Mouse (Mus musculus): ENCODE results near the gene Wfikkn1.

Wfikkn1 gene

DNA sequence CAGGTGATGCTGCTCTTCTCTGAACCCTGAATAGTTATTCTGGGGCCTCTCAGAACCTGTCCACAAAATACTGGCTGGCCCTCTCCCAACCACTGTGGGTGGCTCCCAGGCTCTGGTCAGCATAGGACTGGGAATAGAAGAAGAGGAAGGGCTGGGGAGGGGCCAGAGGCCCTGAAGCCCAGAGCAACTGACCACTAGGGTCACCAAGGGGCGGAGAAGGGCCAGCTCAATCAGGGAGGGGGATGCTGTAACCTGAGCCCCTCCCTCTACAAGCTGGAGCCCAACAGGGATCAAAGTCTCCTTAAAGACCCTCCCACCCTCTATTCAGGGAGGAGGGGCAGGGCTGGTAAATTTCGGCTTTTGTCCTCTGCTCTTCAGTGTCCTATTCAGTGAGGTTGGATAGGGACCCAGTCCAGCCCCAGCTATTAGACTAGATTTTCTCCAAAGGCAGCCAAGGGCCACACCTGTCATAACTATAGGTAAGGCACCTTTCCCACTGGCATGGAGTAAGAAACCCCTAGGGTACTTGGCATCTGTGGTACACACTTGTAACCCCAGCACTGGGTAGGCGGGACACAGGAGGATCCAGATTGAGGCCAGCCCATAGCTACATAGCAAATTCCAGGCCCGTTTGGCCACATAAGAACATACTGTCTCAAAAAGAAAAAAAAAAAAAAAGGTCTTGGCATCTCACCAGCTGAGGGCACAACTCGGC, at the start of gene Wfikkn1:
Wfikkn1 (minus strand) TSS at position 663 of the 715 bp plus-strand sequence.
- no peak for DNase-seq

DNA sequence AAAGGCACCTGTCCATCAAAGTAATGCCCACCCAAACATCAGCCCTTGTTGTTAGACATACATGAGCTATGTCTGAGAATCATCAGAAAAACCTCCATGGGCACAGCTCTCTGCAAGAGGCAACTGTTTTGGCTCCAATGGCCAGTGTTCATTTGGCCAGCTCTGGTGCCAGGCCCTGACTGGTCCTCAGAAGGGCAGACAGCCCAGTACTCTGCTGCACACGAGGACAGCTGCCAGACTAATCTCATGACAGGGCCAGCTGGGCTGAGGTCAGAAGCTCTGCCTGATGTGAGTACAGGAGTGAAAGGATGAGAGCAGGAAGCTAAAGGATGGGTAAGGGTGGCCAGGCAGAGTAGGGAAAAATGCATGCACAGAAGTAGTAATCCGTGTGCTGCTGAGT, 44.7 kb upstream of the Wfikkn1 start:
- no peak for DNase-seq

DNA sequence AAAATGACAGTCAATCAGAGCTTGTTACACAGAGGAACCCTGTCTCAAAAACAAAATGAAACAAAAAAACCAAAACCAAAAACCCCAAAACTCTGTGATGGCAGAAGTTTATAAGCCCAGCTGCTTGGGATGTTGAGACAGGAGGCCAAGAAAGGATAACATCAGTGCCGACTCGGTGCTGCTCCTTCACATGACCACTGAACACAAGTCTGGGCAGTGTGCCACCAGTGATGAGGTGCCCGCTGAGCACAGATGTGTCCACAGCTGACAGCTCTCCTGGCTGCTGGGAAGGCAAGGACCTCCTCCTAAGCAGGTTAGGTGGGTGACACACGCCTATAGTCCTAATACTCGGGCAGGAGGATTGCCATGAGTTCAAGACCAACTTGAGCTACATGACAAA, 41.5 kb upstream of the Wfikkn1 start:
- DNase-seq, result peak; percentile 43

DNA sequence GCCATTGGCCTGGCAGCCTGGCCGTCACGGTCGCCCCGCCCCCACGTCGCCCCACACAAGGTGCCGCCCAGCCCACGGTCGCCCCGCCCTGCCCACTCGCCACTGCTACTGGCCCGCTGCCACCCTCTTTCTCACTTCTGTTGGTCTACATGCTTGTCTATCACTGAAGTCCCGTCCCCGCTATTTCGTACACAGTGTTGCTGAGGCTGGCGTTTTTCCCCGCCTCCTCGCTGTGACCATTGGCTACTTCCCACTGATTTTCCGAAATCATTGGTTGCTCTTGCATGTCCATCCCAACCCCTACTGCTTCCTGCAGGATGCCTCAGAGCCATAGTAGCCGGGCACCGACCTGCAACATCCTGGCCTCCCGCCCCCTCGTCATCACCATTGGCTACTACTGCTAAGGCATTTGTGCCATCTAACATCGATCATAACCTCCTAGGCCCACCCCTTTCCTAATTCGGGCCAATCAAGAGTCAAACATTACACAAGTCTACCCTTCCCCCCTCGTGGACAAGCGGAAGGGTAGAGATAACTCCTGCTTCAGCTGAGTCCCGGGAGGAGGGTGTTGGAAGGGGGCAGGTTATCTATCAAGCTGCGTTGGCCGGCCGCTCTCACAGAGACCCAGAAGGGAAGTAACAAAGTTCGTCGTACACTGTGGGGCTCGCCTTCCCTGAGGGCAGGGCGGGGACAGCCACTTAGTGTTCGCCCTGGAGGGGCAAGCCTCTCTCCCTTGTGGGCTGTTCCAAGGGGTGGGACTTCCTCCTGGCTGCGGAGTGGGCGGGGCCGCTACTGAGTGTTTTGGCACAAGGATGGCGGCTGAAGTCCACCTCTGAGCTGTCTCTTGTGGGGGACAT, 39.4 kb upstream of the Wfikkn1 start:
- peak; percentile 100 for DNase-seq

DNA sequence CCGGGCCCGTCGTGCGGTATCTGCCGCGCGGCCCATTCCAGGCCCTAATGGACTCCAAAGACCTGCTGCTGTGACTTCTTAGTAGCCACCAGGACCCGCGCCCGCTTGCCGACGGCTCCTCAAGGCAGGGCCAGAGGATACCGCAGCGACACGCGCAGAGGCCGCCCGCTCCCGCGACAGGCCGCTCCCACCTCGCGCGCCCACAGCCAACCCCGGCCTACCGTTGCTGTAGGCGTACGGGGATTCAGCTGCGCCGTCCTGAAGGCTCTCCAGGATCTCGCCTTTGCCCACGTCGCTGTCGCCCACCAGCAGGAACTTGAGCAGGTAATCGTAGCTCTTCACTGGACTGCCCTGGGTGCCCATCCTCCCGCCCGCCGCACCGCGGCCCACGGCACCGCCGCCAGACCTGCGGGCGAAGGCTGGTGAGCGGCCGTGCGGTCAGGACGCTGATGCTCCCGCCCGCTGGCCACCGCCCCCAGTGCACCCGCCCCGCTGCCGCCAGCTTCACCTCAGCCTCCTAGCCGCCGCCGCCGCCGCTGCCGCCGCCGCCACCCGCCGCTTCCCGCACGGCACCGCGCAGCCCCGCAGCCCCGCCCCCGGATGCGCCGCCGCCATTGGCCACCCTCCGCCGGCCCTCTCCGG, 38.6 kb upstream of the Wfikkn1 start, which contains the start of gene Rab40c:
Rab40c (minus strand) TSS at position 584 of the 642 bp plus-strand sequence.
- DNase-seq, result peak; percentile 69

DNA sequence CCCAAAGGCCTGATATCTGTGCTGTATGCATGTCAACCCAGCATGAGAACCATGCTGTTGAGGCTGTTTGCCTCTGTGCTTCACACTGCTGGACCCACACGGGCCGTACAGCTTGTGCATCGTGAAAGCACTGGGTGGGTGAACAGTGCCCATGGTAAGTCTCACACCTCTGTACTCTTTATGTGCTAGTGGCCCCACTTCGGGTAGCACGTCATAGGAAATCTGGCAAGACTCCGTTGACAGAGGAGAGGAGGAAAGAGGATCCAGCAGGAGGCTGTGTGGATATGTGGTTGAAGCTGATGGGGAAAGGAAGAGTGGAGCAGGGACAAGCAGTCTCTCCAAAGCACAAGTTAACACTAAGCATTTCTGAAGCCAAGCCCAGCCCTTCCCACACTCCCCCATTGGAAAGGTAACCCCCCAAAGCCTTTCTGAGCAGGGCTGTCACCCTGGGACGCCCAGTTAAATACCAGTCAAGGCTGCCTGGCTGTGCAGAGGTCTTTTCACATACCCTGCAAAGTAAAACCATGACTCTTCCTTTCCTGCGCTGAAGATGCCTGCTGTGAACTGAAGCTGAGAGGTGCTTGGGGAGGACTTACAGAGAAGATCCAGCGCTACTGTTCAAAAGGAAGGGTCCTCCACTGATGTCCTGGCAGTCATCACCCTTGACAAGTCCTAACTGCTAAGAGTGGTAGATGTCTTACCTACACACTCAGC, 37.5 kb upstream of the Wfikkn1 start:
- DNase-seq, result no peak

DNA sequence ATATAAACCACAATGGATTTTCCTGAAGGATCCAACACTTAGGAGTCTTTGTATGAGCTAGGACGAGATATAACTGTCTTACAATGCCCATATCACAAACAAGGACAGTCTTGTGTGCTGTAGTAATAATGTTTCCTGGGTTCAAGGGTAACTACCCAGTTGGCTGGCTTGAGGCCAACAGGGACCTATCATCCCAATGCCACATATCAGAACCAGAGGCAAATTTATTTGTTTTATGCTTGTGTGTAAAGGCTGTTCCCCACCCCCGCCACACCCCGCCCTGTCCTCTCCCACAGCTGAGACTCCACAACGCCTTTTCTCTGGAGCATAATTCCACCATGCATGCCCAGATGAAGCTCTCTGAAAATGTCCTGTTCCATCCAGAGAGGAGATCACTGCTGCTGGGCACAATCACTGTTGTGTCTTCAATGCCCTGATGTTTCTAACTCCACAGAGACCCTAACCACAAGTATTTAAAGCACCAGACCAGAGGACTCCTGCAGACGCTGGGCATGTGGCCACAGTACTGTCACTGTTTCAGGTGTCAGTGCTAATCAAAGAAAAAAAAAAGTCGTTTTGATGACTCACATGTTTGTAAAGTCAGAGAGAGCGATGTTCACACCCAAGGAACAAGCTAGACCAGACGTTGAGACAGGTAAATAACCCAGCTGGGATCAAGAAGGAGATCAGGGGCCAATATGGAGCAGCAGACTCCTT, 36.4 kb upstream of the Wfikkn1 start:
- DNase-seq, result no peak

DNA sequence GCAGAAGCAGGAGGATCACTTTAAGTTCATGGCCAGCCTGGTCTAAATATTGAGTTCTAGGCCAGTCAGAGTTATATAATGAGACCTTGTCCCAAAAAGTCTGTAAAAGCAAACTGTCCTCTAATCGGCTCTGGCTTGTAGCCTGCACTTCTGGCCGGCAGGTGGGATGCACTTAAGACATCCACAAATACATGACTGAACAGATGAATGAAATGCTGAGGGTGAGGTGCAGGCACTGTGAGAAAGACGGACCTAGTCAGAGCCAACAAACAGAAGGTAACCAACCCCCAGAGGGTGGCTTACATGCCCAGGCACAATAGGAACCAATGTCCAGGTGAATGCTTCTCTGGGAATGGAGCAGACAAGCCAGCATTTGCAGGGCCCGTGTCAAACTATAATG, 33.6 kb upstream of the Wfikkn1 start:
- DNase-seq, result no peak

DNA sequence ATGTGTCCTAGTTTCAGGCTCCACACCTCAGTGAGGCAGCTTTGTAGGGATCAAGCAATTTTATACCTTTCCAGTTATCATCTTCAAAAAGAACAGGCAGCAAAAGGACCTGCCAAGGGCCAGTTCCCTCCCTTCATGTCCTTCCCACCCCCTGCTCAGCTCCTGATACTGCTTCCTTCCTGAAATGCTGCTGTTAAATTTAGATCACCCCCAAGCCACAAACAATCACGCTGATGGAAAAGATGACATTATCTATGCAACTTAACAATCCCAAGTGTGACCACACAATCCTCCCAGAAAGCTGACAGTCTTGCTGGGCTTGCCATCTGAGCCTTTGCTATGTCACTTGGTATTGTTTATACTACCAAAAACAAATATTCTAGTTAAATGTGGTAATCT, 33.2 kb upstream of the Wfikkn1 start:
- no peak for DNase-seq

DNA sequence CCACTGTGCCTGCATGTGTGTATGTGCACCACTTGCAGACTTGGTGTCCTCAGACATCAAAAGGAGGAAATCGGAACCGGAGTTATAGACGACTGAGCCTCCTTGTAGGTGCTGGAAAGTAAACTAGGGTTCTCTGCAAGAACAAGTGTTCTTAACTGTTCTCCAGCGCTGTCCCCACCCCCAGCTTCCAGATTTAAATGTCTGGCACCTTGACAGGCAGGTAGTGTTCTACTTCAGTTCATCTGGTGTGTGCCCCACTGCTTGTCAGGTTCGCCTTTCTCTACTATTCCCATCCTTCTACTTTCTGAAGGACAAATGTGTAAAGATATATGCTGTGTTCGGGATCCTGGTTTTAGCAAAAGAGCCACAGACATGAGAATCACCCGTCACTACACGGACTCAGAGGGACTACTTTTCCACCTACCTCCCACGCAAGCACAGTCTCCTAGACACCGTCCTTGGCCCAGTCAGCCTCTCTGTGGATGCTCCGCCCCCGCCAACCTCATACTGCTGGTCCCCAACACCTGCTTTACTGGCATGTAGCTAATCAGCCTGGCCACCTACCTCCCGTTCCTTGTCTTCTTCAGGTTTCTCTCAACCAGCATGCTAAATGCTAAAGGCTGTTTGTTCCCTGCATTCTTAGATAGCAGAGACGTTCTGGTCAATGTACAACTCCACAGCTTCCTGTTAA, 32.7 kb upstream of the Wfikkn1 start:
- peak; percentile 23 for DNase-seq

DNA sequence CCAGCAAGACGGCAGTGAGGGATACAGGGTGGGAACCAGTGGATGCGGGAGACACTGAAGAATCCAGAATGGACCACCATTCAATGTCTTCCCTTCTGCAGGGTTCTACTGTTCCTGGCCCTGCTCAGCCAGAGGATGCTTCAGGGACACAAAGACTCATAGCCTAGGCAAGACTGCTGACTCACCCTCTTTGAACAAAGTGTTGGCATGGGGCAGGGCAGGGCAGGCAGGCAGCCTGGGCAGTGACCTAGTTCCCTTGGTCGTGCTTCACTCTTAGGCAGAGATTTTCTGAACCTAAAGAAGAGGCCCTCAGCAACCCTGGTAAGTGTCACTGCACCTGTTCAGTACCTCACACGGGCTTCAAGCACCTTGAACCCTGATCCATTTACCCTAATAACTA, 31.2 kb upstream of the Wfikkn1 start:
- DNase-seq, result peak; percentile 18

DNA sequence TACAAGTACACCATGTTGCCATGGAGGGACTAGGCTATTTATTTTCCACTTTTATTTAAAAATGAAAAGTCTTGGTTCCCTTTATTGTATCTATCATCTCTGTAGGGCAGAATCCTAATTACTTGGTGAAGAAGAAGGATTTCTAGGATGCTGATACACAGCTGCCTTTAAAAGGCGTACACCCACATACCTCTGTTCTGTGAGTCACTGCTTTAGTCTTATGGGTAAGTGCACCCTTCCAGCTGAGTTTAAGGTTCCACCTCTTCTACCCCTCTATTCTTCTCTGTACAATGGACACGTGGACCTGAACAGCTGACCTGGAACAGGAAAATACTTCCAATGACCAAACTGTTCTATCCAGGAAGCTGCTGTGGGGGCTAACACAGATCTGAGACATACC, 27.0 kb upstream of the Wfikkn1 start:
- no peak for DNase-seq

DNA sequence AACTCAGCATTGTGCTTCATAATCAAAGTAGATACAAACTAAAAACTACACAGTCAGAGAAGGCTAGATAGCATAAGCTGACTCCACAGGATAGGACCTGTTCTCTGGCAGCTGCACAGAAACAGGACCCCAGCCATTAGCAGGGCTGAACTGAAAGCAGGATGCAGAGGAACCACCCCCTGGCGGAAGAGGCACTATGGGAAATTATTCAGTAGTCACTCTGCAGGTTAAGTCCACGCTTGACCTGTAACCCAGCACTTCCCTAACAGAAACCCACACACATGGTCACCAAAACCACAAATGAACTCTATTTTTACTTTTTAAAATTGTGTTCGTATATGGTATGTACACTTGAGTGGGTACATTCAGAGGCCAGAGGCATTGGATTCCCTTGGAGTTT, 22.4 kb upstream of the Wfikkn1 start:
- DNase-seq, result no peak

DNA sequence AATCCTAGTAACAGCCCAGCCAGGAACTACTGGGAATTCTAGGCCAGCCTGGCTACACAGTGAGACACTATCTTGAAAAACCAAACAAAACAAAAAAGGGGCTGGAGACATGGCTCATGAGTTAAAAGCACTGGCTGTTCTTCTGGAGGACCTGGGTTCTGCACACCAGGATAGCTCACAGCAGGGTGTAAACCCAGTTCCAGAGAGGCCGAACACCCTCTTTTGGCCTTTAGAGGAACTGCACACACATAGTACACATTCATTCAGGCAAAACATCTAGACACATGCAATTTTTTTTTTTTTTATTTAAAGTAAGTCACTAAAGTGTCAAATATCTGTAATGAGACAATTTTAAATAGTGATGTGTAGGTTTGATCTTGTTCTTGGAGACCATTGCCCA, 19.5 kb upstream of the Wfikkn1 start:
- no peak for DNase-seq

DNA sequence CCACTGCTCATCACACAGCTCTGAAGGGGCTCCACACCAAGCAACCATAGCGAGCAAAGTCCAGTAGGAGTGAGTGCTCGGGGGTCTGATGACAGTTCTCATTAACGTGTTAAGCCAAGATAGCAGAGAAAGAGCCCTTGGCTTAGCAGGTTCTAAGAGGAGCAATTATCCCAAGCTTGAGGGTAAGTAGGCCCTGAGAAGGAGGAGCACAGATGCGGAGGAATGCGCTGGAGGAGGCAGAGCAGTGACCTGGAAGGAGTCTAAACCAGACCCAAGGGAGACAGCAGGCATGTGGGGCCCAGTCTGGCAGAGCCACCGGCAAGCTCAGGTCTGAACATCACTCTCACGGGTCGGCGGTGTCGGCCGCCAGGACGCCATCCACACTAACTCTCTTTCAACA, 15.2 kb upstream of the Wfikkn1 start:
- DNase-seq, result no peak

DNA sequence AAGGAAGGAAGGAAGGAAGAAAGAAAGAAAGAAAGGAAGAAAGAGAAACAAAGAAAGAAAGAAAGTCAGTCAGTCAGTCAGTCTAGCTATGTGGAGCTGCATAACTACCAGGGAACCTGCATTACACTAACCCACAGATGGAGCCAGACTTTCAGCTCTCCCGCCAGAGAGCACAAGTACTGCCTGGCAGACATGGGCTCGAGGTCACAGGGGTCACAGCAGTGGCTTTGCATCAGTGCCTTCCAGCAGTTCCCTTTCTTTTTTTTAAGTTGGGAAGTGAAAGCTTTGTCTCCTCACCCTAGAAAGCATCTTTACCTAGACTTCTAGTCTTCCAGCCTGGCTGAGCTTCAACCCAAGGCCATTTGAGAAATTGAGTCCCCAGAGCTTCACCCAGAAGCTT, 14.8 kb upstream of the Wfikkn1 start:
- peak; percentile 73 for DNase-seq

DNA sequence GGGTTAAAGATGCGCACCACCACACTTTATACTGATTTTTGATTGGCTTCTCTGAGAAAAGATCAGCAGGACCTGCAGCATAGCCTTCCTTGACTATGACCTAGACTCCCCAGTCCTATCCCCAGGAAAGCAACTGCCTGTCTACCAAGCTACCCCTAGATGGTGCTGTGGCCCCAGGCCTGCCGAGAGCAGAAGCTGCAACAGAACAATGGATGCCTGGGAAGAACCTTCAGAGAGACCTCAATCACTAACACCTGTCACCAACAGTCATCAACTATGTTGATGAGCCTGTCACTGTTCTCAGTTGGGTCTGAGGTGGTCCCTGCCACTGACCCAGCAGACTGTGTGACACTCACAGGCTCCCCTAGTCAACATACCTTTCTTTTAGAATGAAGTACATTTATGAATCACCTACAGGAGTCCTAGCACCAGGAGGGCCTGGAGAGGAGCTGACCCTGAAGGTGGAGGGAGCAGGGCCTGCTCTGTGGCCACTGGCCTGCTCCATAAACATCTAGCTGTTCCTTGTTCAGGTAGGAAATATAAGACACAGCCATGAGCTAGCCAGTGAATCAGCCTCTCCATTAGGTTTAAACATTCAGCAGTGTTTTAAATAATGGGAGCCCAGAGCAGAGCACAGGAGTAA, 13.4 kb upstream of the Wfikkn1 start:
- peak; percentile 82 for DNase-seq

DNA sequence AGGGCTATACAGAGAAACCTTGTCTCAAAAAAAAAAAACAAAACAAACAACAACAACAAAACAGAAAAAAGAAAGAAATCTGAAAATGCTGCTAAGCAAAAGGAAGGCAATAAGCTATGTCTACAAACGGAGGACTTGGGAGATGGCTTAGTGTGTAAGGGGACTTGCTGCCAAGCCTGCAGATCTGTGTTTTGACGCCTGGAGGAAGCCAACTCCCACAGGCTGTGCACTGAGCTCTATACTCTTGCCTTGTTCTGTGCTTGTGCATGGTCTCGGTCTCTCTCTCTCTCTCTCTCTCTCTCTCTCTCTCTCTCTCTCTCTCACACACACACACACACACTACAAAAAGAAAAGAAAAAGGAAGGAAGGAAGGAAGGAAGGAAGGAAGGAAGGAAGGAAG, 8.2 kb upstream of the Wfikkn1 start:
- DNase-seq, result no peak

DNA sequence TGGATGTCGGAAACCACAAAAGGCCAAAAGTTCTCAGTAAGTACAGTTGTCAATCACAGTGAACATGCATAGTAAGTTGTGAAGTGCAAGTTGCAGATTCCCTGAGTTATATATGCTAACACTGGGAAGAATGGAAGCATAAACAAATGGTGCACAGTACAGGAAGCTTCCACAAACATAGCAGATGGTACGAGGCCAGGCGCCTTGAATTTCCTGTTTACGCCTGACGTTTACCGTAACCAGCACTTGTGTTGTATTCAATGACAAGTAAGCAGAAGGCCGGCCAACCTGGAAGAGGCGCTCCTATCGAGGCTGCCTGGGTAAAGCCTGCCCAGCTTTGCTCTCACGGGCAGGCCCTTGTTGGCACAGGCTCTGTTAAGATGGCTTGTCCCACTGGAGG, 6.8 kb upstream of the Wfikkn1 start:
- DNase-seq, result no peak

DNA sequence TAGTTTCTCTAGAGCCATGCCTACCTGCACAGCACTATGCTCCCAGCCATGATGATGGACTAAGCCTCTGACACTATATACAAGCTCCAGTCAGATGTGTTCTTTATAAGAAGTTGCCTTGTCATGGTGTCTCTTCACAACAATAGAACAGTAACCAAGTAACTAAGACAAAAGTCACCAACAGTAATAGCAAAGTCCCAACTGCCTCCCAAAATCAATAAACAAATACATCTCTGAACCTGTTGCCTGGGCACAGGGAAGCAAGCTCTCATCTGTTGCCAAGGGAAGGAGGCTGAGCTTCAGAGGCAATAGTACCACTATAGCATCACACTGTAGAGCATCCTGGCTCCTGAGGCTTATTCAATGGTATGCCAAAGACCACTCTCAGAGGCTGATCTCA, 6.1 kb upstream of the Wfikkn1 start:
- DNase-seq, result no peak

DNA sequence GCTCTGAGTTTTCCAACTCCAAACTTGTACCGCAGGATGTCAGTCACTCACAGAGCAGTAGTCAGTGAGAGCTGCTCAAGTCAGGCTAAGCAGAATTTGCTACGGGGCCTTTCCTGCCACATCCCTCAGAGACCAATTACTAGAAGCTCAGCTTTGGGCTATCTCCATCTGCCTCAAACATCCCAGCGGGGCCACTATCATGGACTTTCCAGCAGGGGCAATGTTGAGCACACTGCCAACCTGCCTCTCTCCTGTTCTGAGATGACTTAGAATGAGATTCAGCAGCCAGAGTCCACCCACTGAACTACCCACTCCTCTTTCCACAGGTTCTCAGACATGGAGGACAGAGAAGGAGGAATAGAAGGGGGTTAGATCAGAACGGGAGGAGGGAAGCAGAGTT, 5.0 kb upstream of the Wfikkn1 start:
- no peak for DNase-seq

All from kidney, postnatal 10 days (tissue).